Mouse (Mus musculus) embryonic facial prominence, embryonic 10.5 days (tissue): Measurements from ENCODE around the gene Cox5a. TPM values are rescaled to one million over a fixed set of nuclear protein-coding genes. Genes with fewer than 3 reads are reported as not detected.
A peak's percentile ranks its signal among the peaks of the same experiment; 100 is the strongest.

Experiments used
- DNase-seq: peaks from one replicate; pipeline ENCODE4 v3.0.0-alpha.2; 2017; ENCODE audit warnings: low spot score
- H3K27ac ChIP-seq: fragments of 300-500 bp; sonication (generic); replicated peaks from 2 replicates; pipeline ENCODE4 v1.5.1; 2016; ENCODE audit warnings: mild to moderate bottlenecking
- H3K27me3 ChIP-seq: fragments of 300-500 bp; sonication (generic); replicated peaks from 2 replicates; pipeline ENCODE4 v1.6.1; 2016; ENCODE audit warnings: low read depth, mild to moderate bottlenecking; ENCODE audit not compliant: poor library complexity, severe bottlenecking
- H3K36me3 ChIP-seq: fragments of 300-500 bp; sonication (generic); replicated peaks from 2 replicates; pipeline ENCODE4 v1.6.1; 2016; ENCODE audit warnings: mild to moderate bottlenecking, moderate library complexity
- H3K4me1 ChIP-seq: fragments of 300-500 bp; sonication (generic); 2 replicates; pipeline ENCODE4 v1.6.1; 2016
- H3K4me3 ChIP-seq: fragments of 300-500 bp; sonication (generic); 2 replicates; pipeline ENCODE4 v1.5.1; 2016; ENCODE audit warnings: mild to moderate bottlenecking, moderate library complexity
- H3K9me3 ChIP-seq: fragments of 300-500 bp; sonication (generic); 2 replicates; pipeline ENCODE4 v1.6.1; 2016; ENCODE audit warnings: mild to moderate bottlenecking
- WGBS: fragments of 180-500 bp; shearing (Covaris S2); methylation state at CpG from one replicate; pipeline ENCODE4 v1.1.7; 2016; 5-methylcytosine and 5-hydroxymethylcytosine counted together
- polyA plus RNA-seq: library from polyadenylated mRNA; unstranded; fragments of >200 nt; fragmentation: Nextera tagmentation; extraction: Ambion mirVana; gene quantifications from 2 replicates; pipeline ENCODE4 v1.2.1, GENCODE M21; 2016

Cox5a gene
- polyA plus RNA-seq, 1 experiment from 2014 or later, result 664 TPM

- Histone ChIP-seq H3K4me1 (peaks cover 27% of the 10 kb centered on the region), H3K9me3 (no peaks in the 10 kb centered on the region), H3K27me3 (no peaks in the 10 kb centered on the region), H3K4me3 (no peak overlapping the region), H3K36me3 (no peaks in the 10 kb centered on the region), H3K27ac (no peak overlapping the region)
- no peak for DNase-seq
- 82% methylated on average over 3 of the region's 3 CpGs for WGBS
Observed at GRCm38 (mm10) chr9:57557215-57557614, 36.1 kb downstream of the Cox5a start.

- Histone ChIP-seq H3K27ac (no peak overlapping the region), H3K4me1 (peaks cover 33% of the 10 kb centered on the region), H3K27me3 (no peaks in the 10 kb centered on the region), H3K4me3 (no peak overlapping the region), H3K9me3 (no peaks in the 10 kb centered on the region), H3K36me3 (0 out of 2 replicates have a peak, but pooled peaks cover 3% of the 10 kb centered on the region)
- DNase-seq, result no peak
- 84% methylated on average over 4 of the region's 4 CpGs for WGBS
Observed at GRCm38 (mm10) chr9:57558625-57559024, 37.6 kb downstream of the Cox5a start.

- H3K4me1 ChIP-seq, result peaks cover 26% of the 10 kb centered on the region
- 0 out of 2 replicates have a peak, but pooled peaks cover 3% of the 10 kb centered on the region for H3K36me3 ChIP-seq
- 71% methylated on average over 2 of the region's 2 CpGs for WGBS
- H3K27me3 ChIP-seq, result no peaks in the 10 kb centered on the region
- DNase-seq, result no peak
- no peaks in the 10 kb centered on the region for H3K9me3 ChIP-seq
- H3K27ac ChIP-seq, result no peak overlapping the region
- H3K4me3 ChIP-seq, result no peak overlapping the region
Observed at GRCm38 (mm10) chr9:57559568-57559967, 38.5 kb downstream of the Cox5a start.

- WGBS, result 27% methylated on average over 7 of the region's 7 CpGs
- peak overlapping the region; percentile 81 for H3K27ac ChIP-seq
- DNase-seq, result no peak
Observed at GRCm38 (mm10) chr9:57560263-57560662, 39.2 kb downstream of the Cox5a start.

GRCm38 (mm10) chr9:57560861-57561710 is 40.0 kb downstream of the Cox5a start, which contains the start of gene Scamp2:
Gene Scamp2 (plus strand): TSS chr9:57560943.
- peaks cover 35% of the 10 kb centered on the region for H3K4me1 ChIP-seq
- under 1% methylated on average over 37 of the region's 37 CpGs for whole genome bisulfite sequencing
- peak; percentile 94 for DNase-seq
- H3K27ac ChIP-seq, result peak within 1 kb of the TSS; percentile 81
- H3K27me3 ChIP-seq, result no peaks in the 10 kb centered on the region
- H3K4me3 ChIP-seq, result peak within 1 kb of the TSS; percentile 69
- 0 out of 2 replicates have a peak, but pooled peaks cover 3% of the 10 kb centered on the region for H3K36me3 ChIP-seq
- H3K9me3 ChIP-seq, result no peaks in the 10 kb centered on the region

More at GRCm38 (mm10) chr9:57560263-57560662, 39.2 kb downstream of the Cox5a start:
- H3K36me3 ChIP-seq, result 0 out of 2 replicates have a peak, but pooled peaks cover 3% of the 10 kb centered on the region
- H3K27me3 ChIP-seq, result no peaks in the 10 kb centered on the region
- H3K4me3 ChIP-seq, result peak overlapping the region; percentile 69
- peaks cover 27% of the 10 kb centered on the region for H3K4me1 ChIP-seq
- H3K9me3 ChIP-seq, result no peaks in the 10 kb centered on the region

- H3K36me3 ChIP-seq, result 0 out of 2 replicates have a peak, but pooled peaks cover 3% of the 10 kb centered on the region
- H3K27me3 ChIP-seq, result no peaks in the 10 kb centered on the region
- no peak overlapping the region for H3K27ac ChIP-seq
- peaks cover 37% of the 10 kb centered on the region for H3K4me1 ChIP-seq
- DNase-seq, result no peak
- WGBS, result 78% methylated on average over 13 of the region's 13 CpGs
- H3K9me3 ChIP-seq, result no peaks in the 10 kb centered on the region
- H3K4me3 ChIP-seq, result peak overlapping the region; percentile 69
Observed at GRCm38 (mm10) chr9:57561711-57562099, 40.6 kb downstream of the Cox5a start.

DNA sequence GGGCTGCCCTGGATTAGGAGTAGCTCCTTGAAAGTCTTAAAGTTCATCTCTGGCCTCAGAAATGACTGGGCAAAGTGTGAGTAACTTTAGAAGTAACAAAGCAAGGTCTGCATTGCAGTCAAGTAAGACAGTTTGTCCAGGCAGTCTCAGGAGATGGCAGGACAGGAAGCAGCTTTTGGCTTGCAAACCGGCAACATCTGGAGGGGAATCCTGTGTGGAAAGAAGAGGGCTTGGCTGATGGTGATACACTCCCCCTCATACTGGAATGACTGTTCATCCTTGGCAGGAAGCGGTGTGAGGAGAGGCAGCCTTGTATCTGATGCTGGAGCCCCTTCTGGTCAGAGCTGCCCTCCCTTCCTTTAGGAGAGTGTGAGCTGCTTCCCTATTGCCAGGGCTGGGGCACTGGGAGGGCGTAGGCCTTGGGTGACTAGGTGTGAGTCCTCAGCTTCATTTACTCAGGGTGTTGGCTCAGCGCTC is 41.9 kb downstream of the Cox5a start:
- Histone ChIP-seq H3K27ac (no peak overlapping the region), H3K27me3 (no peaks in the 10 kb centered on the region), H3K4me3 (no peak overlapping the region), H3K36me3 (peaks cover 5% of the 10 kb centered on the region), H3K9me3 (no peaks in the 10 kb centered on the region), H3K4me1 (peaks cover 37% of the 10 kb centered on the region)
- no peak for DNase-seq
- 65% methylated on average over 4 of the region's 4 CpGs for WGBS

DNA sequence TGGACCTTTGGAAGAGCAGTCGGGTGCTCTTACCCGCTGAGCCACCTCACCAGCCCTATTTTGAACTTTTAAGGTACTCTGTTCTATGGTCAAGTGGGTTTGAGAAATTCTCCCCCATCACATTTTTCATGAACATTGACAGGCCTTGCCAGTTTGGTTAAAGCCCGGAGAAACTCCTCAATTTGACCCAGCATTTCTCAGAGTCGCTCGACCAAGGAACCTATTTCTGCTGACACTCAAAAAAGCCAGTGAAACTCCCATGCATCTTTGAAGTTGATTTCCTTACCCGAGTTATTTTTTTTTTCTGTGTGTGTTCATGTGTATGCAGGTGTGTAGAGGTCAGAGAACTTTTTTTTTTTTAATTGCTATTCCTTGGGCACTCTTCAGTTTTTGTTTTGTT is 43.5 kb downstream of the Cox5a start:
- no peaks in the 10 kb centered on the region for H3K9me3 ChIP-seq
- no peak for DNase-seq
- H3K4me1 ChIP-seq, result peaks cover 37% of the 10 kb centered on the region
- H3K27ac ChIP-seq, result no peak overlapping the region
- 91% methylated on average over 6 of the region's 6 CpGs for WGBS
- H3K27me3 ChIP-seq, result no peaks in the 10 kb centered on the region
- H3K36me3 ChIP-seq, result peaks cover 21% of the 10 kb centered on the region
- no peak overlapping the region for H3K4me3 ChIP-seq

GRCm38 (mm10) chr9:57565741-57566221 is 44.7 kb downstream of the Cox5a start:
- Histone ChIP-seq H3K4me3 (no peak overlapping the region), H3K36me3 (peaks cover 31% of the 10 kb centered on the region), H3K4me1 (peaks cover 31% of the 10 kb centered on the region), H3K27ac (no peak overlapping the region), H3K27me3 (no peaks in the 10 kb centered on the region), H3K9me3 (no peaks in the 10 kb centered on the region)
- WGBS, result 45% methylated on average over 10 of the region's 10 CpGs
- DNase-seq, result no peak

DNA sequence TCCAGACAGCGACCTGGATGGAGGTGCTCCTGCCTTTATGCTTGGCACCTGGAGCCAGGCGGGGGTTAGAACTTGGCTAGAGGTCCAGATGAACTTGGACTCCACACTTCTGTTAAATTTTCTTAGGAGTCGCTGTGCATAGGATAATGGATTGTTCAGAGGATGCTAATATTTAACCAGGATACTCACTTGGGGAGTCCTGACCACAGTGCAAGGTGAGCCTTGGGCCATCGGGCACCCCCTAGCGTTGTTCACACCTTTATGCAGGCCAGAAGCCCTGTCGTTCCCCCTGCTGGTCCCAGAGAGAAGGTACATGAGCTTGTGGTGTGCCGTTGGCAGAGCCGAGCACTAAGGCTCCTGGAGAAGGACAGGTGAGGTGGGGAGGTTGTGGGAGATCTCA is 45.8 kb downstream of the Cox5a start:
- no peak for DNase-seq
- peaks cover 23% of the 10 kb centered on the region for H3K4me1 ChIP-seq

DNA sequence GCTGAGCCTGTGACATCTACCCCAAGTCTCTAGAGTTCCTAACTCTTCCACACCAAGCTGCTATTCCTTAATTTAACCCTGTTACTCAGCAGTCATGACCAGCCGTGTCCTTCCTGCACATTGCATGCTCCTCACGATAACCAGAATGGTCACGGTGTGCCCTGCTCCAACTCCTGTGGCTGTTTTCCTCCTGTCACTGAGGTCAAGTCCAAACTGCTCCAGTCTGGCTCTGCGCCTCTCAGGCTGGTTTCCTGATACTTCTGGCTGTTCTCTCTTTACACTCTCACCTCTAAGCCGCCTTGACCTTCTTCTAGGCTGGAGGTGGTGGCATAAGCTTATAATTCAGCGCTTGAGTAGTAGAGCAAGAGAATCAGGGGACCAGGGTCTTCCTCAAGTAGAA is 47.4 kb downstream of the Cox5a start:
- Histone ChIP-seq H3K9me3 (no peaks in the 10 kb centered on the region), H3K27me3 (no peaks in the 10 kb centered on the region), H3K4me3 (no peak overlapping the region), H3K4me1 (peaks cover 11% of the 10 kb centered on the region), H3K27ac (no peak overlapping the region), H3K36me3 (peaks cover 46% of the 10 kb centered on the region)
- DNase-seq, result no peak
- WGBS, result 90% methylated on average over 6 of the region's 6 CpGs

More for the DNA sequence above, 45.8 kb downstream of the Cox5a start:
- Histone ChIP-seq H3K9me3 (no peaks in the 10 kb centered on the region), H3K36me3 (peaks cover 41% of the 10 kb centered on the region), H3K27ac (no peak overlapping the region), H3K4me3 (no peak overlapping the region), H3K27me3 (no peaks in the 10 kb centered on the region)
- WGBS, result 61% methylated on average over 8 of the region's 8 CpGs

DNA sequence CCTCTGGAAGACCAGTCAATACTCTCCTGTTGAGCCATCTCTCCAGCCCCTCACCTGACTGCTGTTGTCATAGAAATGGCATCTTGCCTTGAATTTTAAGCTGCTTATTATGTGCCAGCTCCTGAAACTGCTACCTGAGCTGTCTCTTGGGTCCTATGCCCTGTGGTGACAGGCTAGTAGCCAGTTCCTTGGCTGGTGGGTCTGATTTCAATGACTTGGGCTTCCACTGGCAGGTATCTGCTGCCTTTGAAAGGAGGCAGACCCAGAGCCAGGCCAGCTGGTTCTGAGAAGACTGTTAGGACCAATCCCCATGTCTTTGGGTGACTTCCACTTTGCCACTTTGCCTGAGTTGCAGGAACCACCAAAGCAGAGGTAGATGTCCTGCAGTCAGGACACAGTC is 53.3 kb downstream of the Cox5a start:
- no peak overlapping the region for H3K4me3 ChIP-seq
- DNase-seq, result no peak
- peaks cover 60% of the 10 kb centered on the region for H3K36me3 ChIP-seq

GRCm38 (mm10) chr9:57575577-57575976 is 54.5 kb downstream of the Cox5a start:
- 0 out of 2 replicates have a peak, but pooled peaks cover 6% of the 10 kb centered on the region for H3K4me1 ChIP-seq
- 86% methylated on average over 3 of the region's 3 CpGs for WGBS

More for the DNA sequence above, 53.3 kb downstream of the Cox5a start:
- Histone ChIP-seq H3K9me3 (no peaks in the 10 kb centered on the region), H3K4me1 (0 out of 2 replicates have a peak, but pooled peaks cover 6% of the 10 kb centered on the region), H3K27ac (no peak overlapping the region), H3K27me3 (no peaks in the 10 kb centered on the region)

More at GRCm38 (mm10) chr9:57575577-57575976, 54.5 kb downstream of the Cox5a start:
- DNase-seq, result no peak
- H3K36me3 ChIP-seq, result peaks cover 61% of the 10 kb centered on the region
- H3K4me3 ChIP-seq, result no peak overlapping the region
- no peak overlapping the region for H3K27ac ChIP-seq
- no peaks in the 10 kb centered on the region for H3K9me3 ChIP-seq
- H3K27me3 ChIP-seq, result no peaks in the 10 kb centered on the region
